Mouse (Mus musculus) midbrain, embryonic 12.5 days (tissue): ENCODE results near the gene Atad5. TPM values are rescaled to one million over a fixed set of nuclear protein-coding genes. Genes with fewer than 3 reads are reported as not detected.
A peak's percentile ranks its signal among the peaks of the same experiment; 100 is the strongest.

Source experiments
- ATAC-seq: fragments of 200-750 bp; cut with Nextera tagmentation; 2 replicates; pipeline ENCODE4 v1.8.0; 2017; ENCODE audit warnings: low read depth, moderate TSS enrichment, moderate library complexity; ENCODE audit not compliant: low FRiP score
- H3K27ac ChIP-seq: fragments of 300-500 bp; sonication (generic); replicated peaks from 2 replicates; pipeline ENCODE4 v1.5.1; 2016; ENCODE audit warnings: mild to moderate bottlenecking
- H3K27me3 ChIP-seq: fragments of 300-500 bp; sonication (generic); 2 replicates; pipeline ENCODE4 v1.6.1; 2016; ENCODE audit warnings: mild to moderate bottlenecking
- H3K36me3 ChIP-seq: fragments of 300-500 bp; sonication (generic); 2 replicates; pipeline ENCODE4 v1.6.1; 2016
- H3K4me1 ChIP-seq: fragments of 300-500 bp; sonication (generic); 2 replicates; pipeline ENCODE4 v1.6.1; 2016
- H3K4me2 ChIP-seq: fragments of 300-500 bp; sonication (generic); replicated peaks from 2 replicates; pipeline ENCODE4 v1.6.1; 2016; ENCODE audit warnings: mild to moderate bottlenecking, moderate library complexity
- H3K4me3 ChIP-seq: fragments of 300-500 bp; sonication (generic); 2 replicates; pipeline ENCODE4 v1.5.1; 2016; ENCODE audit warnings: mild to moderate bottlenecking
- H3K9ac ChIP-seq: fragments of 300-500 bp; sonication (generic); replicated peaks from 2 replicates; pipeline ENCODE4 v1.6.1; 2016; ENCODE audit warnings: mild to moderate bottlenecking, moderate library complexity
- H3K9me3 ChIP-seq: fragments of 300-500 bp; sonication (generic); 2 replicates; pipeline ENCODE4 v1.6.1; 2016; ENCODE audit warnings: mild to moderate bottlenecking
- WGBS: fragments of 180-500 bp; shearing (Covaris S2); methylation state at CpG from one replicate; pipeline ENCODE4 v1.1.7; 2016; 5-methylcytosine and 5-hydroxymethylcytosine counted together
- polyA plus RNA-seq: library from polyadenylated mRNA; unstranded; fragments of >200 nt; fragmentation: Nextera tagmentation; extraction: Ambion mirVana; gene quantifications from 2 replicates; pipeline ENCODE4 v1.2.1, GENCODE M21; 2016

The Atad5 gene
- polyA plus RNA-seq, 1 experiment from 2014 or later = 13.8 TPM

GRCm38 (mm10) chr11:80069815-80070214 is 19.4 kb upstream of the Atad5 start:
- H3K4me3 ChIP-seq = no peak overlapping the region
- WGBS = 88% methylated on average over 3 of the region's 3 CpGs
- no peaks in the 10 kb centered on the region for H3K36me3 ChIP-seq
- H3K9ac ChIP-seq = no peak overlapping the region
- H3K4me1 ChIP-seq = no peaks in the 10 kb centered on the region
- H3K4me2 ChIP-seq = no peak overlapping the region
- H3K27ac ChIP-seq = no peak overlapping the region
- no peak for ATAC-seq
- H3K9me3 ChIP-seq = no peaks in the 10 kb centered on the region
- no peaks in the 10 kb centered on the region for H3K27me3 ChIP-seq

- no peak overlapping the region for H3K4me3 ChIP-seq
- H3K36me3 ChIP-seq = no peaks in the 10 kb centered on the region
- H3K4me1 ChIP-seq = no peaks in the 10 kb centered on the region
- no peaks in the 10 kb centered on the region for H3K9me3 ChIP-seq
- 97% methylated on average over 2 of the region's 2 CpGs for WGBS
- H3K27ac ChIP-seq = no peak overlapping the region
- H3K27me3 ChIP-seq = no peaks in the 10 kb centered on the region
- no peak overlapping the region for H3K9ac ChIP-seq
- no peak for ATAC-seq
- H3K4me2 ChIP-seq = no peak overlapping the region
Measured at GRCm38 (mm10) chr11:80071039-80071438, 18.2 kb upstream of the Atad5 start.

DNA sequence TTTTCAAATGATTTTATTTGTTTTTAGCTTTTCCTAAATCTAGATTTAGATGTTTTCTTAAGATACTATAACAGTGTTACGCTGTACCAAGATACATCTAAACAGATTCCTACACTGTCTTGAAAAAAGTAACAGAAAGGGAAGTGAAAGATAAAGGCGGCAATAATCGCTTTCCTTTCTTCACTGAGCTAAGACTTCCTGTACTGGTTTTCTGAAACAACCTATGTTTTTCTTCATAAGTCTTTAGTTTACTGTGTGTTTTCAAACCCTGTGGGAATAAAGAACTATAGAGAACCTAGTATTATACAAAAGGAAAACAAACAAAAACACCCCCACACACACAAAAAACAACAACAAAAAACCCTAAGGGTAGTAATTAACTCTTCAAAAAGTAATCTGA is 16.8 kb upstream of the Atad5 start:
- WGBS = 95% methylated on average over 3 of the region's 3 CpGs
- ATAC-seq = no peak
- no peak overlapping the region for H3K27ac ChIP-seq

GRCm38 (mm10) chr11:80075608-80076277 is 13.5 kb upstream of the Atad5 start:
- Histone ChIP-seq H3K27ac (no peak overlapping the region), H3K4me1 (peaks cover 11% of the 10 kb centered on the region; the same call in 1 of the 2 replicates), H3K9ac (no peak overlapping the region), H3K4me3 (no peak overlapping the region), H3K27me3 (no peaks in the 10 kb centered on the region), H3K9me3 (no peaks in the 10 kb centered on the region), H3K4me2 (no peak overlapping the region), H3K36me3 (no peaks in the 10 kb centered on the region)
- 95% methylated on average over 5 of the region's 5 CpGs for WGBS
- no peak for ATAC-seq

More for the DNA sequence above, 16.8 kb upstream of the Atad5 start:
- Histone ChIP-seq H3K4me3 (no peak overlapping the region), H3K27me3 (no peaks in the 10 kb centered on the region), H3K9me3 (no peaks in the 10 kb centered on the region), H3K4me1 (no peaks in the 10 kb centered on the region), H3K36me3 (no peaks in the 10 kb centered on the region), H3K4me2 (no peak overlapping the region), H3K9ac (no peak overlapping the region)

GRCm38 (mm10) chr11:80077784-80078545 is 11.2 kb upstream of the Atad5 start:
- Histone ChIP-seq H3K27me3 (no peaks in the 10 kb centered on the region), H3K36me3 (no peaks in the 10 kb centered on the region), H3K4me1 (peaks cover 16% of the 10 kb centered on the region), H3K9ac (no peak overlapping the region), H3K4me2 (no peak overlapping the region), H3K4me3 (no peak overlapping the region), H3K9me3 (no peaks in the 10 kb centered on the region), H3K27ac (no peak overlapping the region)
- WGBS = 74% methylated on average over 13 of the region's 14 CpGs
- ATAC-seq = no peak

DNA sequence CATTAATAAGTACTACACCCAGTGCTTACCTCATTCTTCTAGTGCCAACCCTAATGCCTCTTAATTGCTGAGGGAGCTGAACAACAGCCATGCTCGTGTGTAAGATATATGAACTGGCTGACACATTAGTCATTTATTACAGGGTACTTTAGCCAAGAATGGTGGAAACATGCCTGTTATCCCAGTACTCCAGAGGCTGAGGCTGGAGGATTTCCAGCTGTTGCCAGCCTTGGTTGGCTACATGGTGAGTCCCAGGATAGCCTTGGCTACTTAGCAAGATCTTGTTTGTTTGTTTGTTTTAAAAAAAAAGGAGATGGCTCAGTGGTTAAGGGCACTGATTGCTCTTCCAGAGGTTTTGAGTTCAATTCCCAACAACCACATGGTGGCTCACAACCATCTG is 10.4 kb upstream of the Atad5 start:
- no peak for ATAC-seq
- Histone ChIP-seq H3K27ac (no peak overlapping the region), H3K4me3 (no peak overlapping the region), H3K27me3 (no peaks in the 10 kb centered on the region), H3K9ac (no peak overlapping the region), H3K4me2 (no peak overlapping the region), H3K4me1 (peaks cover 16% of the 10 kb centered on the region), H3K9me3 (no peaks in the 10 kb centered on the region), H3K36me3 (no peaks in the 10 kb centered on the region)
- WGBS = 78% methylated on average over 1 of the region's 1 CpGs

DNA sequence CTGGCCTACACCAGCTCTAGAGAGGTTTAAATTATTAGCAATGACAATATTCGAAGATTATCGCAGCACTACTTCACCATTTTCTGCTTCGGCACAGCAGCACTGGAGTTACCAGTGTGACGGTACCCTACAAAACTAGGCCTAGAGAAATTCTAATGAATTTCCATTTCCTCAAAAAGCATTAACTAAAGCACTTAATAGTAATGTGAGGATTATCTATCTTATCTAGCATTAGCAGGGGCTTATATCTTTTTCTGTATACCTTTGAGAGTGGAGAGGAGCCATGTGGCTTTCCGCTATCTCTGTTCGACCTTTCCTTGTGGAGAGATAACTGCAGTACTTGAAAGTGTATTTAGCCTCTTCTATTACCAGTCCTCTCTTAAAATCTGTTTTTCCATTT is 9.4 kb upstream of the Atad5 start:
- Histone ChIP-seq H3K27ac (no peak overlapping the region), H3K27me3 (no peaks in the 10 kb centered on the region), H3K4me3 (peak overlapping the region; percentile 94), H3K4me2 (peak overlapping the region; percentile 81), H3K9me3 (no peaks in the 10 kb centered on the region), H3K4me1 (peaks cover 16% of the 10 kb centered on the region), H3K36me3 (no peaks in the 10 kb centered on the region), H3K9ac (peak overlapping the region; percentile 93; the same call in 1 of the 2 replicates)
- 63% methylated on average over 6 of the region's 6 CpGs for WGBS
- ATAC-seq = no peak

- ATAC-seq = peak; percentile 82
- peak overlapping the region; percentile 94 for H3K4me3 ChIP-seq
- H3K4me1 ChIP-seq = peaks cover 16% of the 10 kb centered on the region
- peak overlapping the region; percentile 93 for H3K9ac ChIP-seq
- no peaks in the 10 kb centered on the region for H3K9me3 ChIP-seq
- WGBS = under 1% methylated on average over 32 of the region's 32 CpGs
- no peaks in the 10 kb centered on the region for H3K27me3 ChIP-seq
- H3K36me3 ChIP-seq = no peaks in the 10 kb centered on the region
- H3K27ac ChIP-seq = peak overlapping the region; percentile 86
- H3K4me2 ChIP-seq = peak overlapping the region; percentile 81
Measured at GRCm38 (mm10) chr11:80080381-80080825, 8.8 kb upstream of the Atad5 start.

- Histone ChIP-seq H3K4me3 (peak within 1 kb of the TSS; percentile 94), H3K4me2 (peak within 1 kb of the TSS; percentile 81), H3K36me3 (no peaks in the 10 kb centered on the region), H3K9me3 (no peaks in the 10 kb centered on the region), H3K9ac (peak within 1 kb of the TSS; percentile 93), H3K27ac (peak within 1 kb of the TSS; percentile 86), H3K4me1 (peaks cover 16% of the 10 kb centered on the region), H3K27me3 (no peaks in the 10 kb centered on the region)
- peak; percentile 94 for ATAC-seq
- 9% methylated on average over 55 of the region's 55 CpGs for WGBS
Measured at GRCm38 (mm10) chr11:80080826-80081728, 8.1 kb upstream of the Atad5 start, which contains the start of gene Crlf3. Crlf3 (minus strand) TSS chr11:80080991.

DNA sequence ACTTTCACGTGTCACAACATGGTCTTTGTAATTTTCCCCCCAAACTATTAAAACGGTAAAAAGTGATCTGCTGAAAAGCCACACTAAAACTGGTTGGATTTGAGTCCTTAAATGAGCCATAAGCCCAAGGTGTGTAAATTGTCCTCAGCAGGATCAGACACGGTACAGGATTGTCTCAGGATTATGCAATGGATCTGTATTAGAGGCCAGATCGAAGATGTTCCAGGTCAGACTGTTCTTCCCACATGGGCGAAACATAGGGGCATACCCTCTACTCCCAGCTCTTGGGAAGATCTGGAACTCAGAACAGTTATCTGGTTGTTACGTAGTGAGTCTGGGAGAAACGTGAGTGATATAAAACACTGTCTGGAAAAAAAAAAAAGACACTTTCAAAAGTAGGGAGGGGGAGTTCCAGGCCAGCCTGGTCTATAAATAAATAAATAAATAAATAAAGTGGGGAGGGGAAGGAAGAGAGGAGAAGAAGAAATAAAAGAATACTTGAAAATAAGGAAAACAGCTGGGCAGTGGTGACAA is 7.3 kb upstream of the Atad5 start:
- no peak for ATAC-seq
- H3K36me3 ChIP-seq = no peaks in the 10 kb centered on the region
- H3K9ac ChIP-seq = no peak overlapping the region
- H3K27me3 ChIP-seq = no peaks in the 10 kb centered on the region
- peaks cover 16% of the 10 kb centered on the region for H3K4me1 ChIP-seq
- no peak overlapping the region for H3K4me2 ChIP-seq
- no peak overlapping the region for H3K4me3 ChIP-seq
- no peaks in the 10 kb centered on the region for H3K9me3 ChIP-seq
- no peak overlapping the region for H3K27ac ChIP-seq
- 84% methylated on average over 7 of the region's 7 CpGs for WGBS

DNA sequence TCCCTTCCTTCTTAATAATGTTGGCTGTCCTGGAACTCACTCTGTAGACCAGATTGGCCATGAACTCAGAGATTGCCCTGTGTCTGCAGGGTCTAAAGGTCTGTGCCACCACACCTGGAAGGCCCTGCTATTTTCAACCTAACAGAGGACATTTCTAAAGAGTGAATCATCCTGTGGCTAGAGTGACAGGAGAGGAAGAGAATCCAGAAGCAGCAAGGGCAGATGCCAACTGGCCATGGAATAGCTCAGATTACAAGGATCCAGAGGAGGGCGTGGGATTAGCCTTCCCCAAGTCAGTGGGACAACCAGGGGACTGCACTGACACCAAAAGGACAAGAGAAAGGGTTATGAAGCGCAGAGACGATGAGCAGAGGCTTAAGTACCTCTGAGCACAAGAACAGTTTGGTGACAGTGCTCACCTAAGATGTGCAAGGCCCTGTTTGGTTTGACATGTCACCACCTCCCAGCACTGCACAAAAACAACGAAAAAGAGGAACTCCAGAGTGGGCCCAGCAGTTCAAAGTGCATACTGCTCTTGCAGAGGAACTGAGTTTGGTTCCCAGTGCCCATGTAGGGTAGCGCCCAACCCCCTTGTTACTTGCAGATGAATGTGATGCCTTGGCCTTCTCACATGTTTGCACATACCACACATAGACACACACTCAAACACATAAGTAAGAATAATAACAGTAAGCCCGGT is 3.7 kb upstream of the Atad5 start:
- no peak for ATAC-seq
- no peak overlapping the region for H3K4me3 ChIP-seq
- no peak overlapping the region for H3K27ac ChIP-seq
- no peaks in the 10 kb centered on the region for H3K36me3 ChIP-seq
- WGBS = 78% methylated on average over 6 of the region's 6 CpGs
- H3K4me2 ChIP-seq = no peak overlapping the region
- peaks cover 14% of the 10 kb centered on the region for H3K4me1 ChIP-seq
- H3K9me3 ChIP-seq = no peaks in the 10 kb centered on the region
- no peaks in the 10 kb centered on the region for H3K27me3 ChIP-seq
- no peak overlapping the region for H3K9ac ChIP-seq
